Mouse (Mus musculus) lung, embryonic 14.5 days (tissue): Measurements from ENCODE around the gene Nat8f2. TPM values are rescaled to one million over a fixed set of nuclear protein-coding genes. Genes with fewer than 3 reads are reported as not detected.
"Not testable (repeated sequence)": the region's sequence is repeated elsewhere in the genome, so short reads cannot be mapped to it uniquely, and the experiment has no call there.

ENCODE experiments used
- ATAC-seq: fragments of 200-750 bp; cut with Nextera tagmentation; 2 replicates; pipeline ENCODE4 v1.8.0; 2017; ENCODE audit warnings: mild to moderate bottlenecking, moderate TSS enrichment, moderate library complexity; ENCODE audit not compliant: insufficient read depth
- DNase-seq: peaks from one replicate; pipeline ENCODE4 v3.0.0-alpha.2; 2015
- H3K27ac ChIP-seq: fragments of 300-500 bp; sonication (generic); 2 replicates; pipeline ENCODE4 v1.5.1; 2014; ENCODE audit warnings: low read depth, mild to moderate bottlenecking, moderate library complexity
- H3K27me3 ChIP-seq: fragments of 300-500 bp; sonication (generic); 2 replicates; pipeline ENCODE4 v1.6.1; 2014; ENCODE audit warnings: low read length, control low read depth; ENCODE audit not compliant: insufficient read depth
- H3K36me3 ChIP-seq: fragments of 300-500 bp; sonication (generic); 2 replicates; pipeline ENCODE4 v1.6.1; 2014; ENCODE audit warnings: control low read depth; ENCODE audit not compliant: insufficient read depth
- H3K4me1 ChIP-seq: fragments of 300-500 bp; sonication (generic); 2 replicates; pipeline ENCODE4 v1.6.1; 2014; ENCODE audit warnings: antibody characterized with exemption, control low read depth; ENCODE audit not compliant: insufficient read depth
- H3K4me2 ChIP-seq: fragments of 300-500 bp; sonication (generic); 2 replicates; pipeline ENCODE4 v1.6.1; 2014; ENCODE audit warnings: mild to moderate bottlenecking
- H3K4me3 ChIP-seq: fragments of 300-500 bp; sonication (generic); 2 replicates; pipeline ENCODE4 v1.5.1; 2014; ENCODE audit warnings: low read depth, low read length
- H3K9ac ChIP-seq: fragments of 300-500 bp; sonication (generic); 2 replicates; pipeline ENCODE4 v1.6.1; 2014
- H3K9me3 ChIP-seq: fragments of 300-500 bp; sonication (generic); 2 replicates; pipeline ENCODE4 v1.6.1; 2016; ENCODE audit warnings: low read depth, low read length, control low read depth
- CTCF ChIP-seq: IDR thresholded peaks from 2 replicates; pipeline ENCODE4 v1.5.1; 2016; ENCODE audit warnings: antibody characterized with exemption, low read depth
- WGBS: fragments of 180-500 bp; shearing (Covaris S2); extraction: QIAGEN DNeasy Blood & Tissue Kit; methylation state at CpG from one replicate; pipeline ENCODE4 v1.1.7; 2014; 5-methylcytosine and 5-hydroxymethylcytosine counted together
- polyA plus RNA-seq: library from polyadenylated mRNA; unstranded; fragments of >200 nt; fragmentation: Nextera tagmentation; extraction: Ambion mirVana; gene quantifications from 2 replicates; pipeline ENCODE4 v1.2.1, GENCODE M21; 2014

The Nat8f2 gene
- polyA plus RNA-seq, 1 experiment from 2014 or later: not detected

GRCm38 (mm10) chr6:85908341-85908740 lies 39.4 kb upstream of the Nat8f2 start:
- 59% methylated on average over 3 of the region's 3 CpGs for WGBS
- no peak for ATAC-seq
- no peak overlapping the region for H3K9ac ChIP-seq
- no peak overlapping the region for H3K4me2 ChIP-seq
- DNase-seq: no peak
- no peaks in the 10 kb centered on the region for H3K9me3 ChIP-seq
- H3K27me3 ChIP-seq: no peaks in the 10 kb centered on the region
- no peaks in the 10 kb centered on the region for H3K36me3 ChIP-seq
- H3K4me3 ChIP-seq: no peak overlapping the region
- H3K27ac ChIP-seq: no peak overlapping the region
- H3K4me1 ChIP-seq: no peaks in the 10 kb centered on the region
- no peak for TF ChIP-seq CTCF

GRCm38 (mm10) chr6:85906911-85907351 lies 38.0 kb upstream of the Nat8f2 start:
- H3K4me1 ChIP-seq, H3K9ac ChIP-seq, H3K9me3 ChIP-seq, H3K36me3 ChIP-seq, H3K27ac ChIP-seq, DNase-seq, H3K27me3 ChIP-seq, H3K4me3 ChIP-seq, H3K4me2 ChIP-seq, ATAC-seq: not testable (repeated sequence)
- WGBS: 65% methylated on average over 2 of the region's 2 CpGs

DNA sequence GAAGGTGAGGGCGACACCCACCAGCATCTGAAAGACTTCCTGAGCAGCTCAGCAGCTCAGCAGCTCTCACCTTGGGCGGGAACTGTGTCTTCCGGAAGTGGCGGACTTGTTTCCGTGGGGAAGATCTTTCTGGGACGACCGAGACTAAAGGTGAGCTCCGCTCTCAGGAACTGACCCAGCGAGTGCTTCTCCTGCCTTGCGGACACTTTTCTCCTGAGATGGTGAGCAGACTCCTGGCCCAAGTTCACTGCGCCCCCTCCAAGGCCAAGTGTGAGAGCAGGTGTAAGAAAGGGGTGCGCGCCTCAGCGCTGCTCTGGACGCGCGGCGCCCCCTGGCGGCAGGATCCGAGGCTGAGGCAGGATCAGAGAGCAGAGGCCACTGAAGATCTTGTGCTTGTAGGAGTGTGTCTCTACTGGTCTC lies 35.7 kb upstream of the Nat8f2 start, which contains the start of gene Nat8f4:
TSS of gene Nat8f4 (minus strand) at position 243 of the 420 bp plus-strand sequence.
- WGBS: 17% methylated on average over 20 of the region's 20 CpGs
- DNase-seq (peak; percentile 23), ATAC-seq (peak; percentile 58)
- not testable (repeated sequence) for H3K36me3 ChIP-seq, H3K4me1 ChIP-seq, H3K27ac ChIP-seq, H3K9ac ChIP-seq, H3K27me3 ChIP-seq, H3K9me3 ChIP-seq
- Histone ChIP-seq H3K4me3 (peak within 1 kb of the TSS; percentile 24), H3K4me2 (peak within 1 kb of the TSS; percentile 42)
- TF ChIP-seq CTCF: peak; percentile 88

DNA sequence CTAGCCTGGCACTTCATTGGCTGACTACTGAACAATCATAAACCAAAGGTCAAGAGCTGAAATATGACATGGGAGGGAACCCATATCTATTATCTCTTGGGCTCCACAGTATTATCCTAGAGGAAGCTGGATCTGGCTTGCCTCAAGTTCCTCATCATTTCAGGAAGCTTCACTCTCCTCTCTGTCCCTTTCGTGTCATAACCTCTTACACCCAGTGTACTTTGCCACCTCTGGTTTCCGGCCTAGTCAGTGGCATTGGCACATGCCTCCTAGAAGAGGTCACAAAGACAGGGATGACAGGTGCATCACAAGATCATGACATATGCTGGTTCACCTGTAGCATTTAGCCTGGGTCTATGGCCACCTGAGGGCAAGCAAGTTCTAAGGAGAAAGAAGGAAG lies 33.3 kb upstream of the Nat8f2 start:
- Histone ChIP-seq H3K27me3 (no peaks in the 10 kb centered on the region), H3K4me1 (no peaks in the 10 kb centered on the region), H3K36me3 (no peaks in the 10 kb centered on the region), H3K9ac (no peak overlapping the region), H3K27ac (no peak overlapping the region), H3K4me2 (no peak overlapping the region), H3K4me3 (no peak overlapping the region), H3K9me3 (no peaks in the 10 kb centered on the region)
- ATAC-seq (no peak), DNase-seq (no peak)
- TF ChIP-seq CTCF: no peak
- WGBS: 86% methylated on average over 2 of the region's 2 CpGs

DNA sequence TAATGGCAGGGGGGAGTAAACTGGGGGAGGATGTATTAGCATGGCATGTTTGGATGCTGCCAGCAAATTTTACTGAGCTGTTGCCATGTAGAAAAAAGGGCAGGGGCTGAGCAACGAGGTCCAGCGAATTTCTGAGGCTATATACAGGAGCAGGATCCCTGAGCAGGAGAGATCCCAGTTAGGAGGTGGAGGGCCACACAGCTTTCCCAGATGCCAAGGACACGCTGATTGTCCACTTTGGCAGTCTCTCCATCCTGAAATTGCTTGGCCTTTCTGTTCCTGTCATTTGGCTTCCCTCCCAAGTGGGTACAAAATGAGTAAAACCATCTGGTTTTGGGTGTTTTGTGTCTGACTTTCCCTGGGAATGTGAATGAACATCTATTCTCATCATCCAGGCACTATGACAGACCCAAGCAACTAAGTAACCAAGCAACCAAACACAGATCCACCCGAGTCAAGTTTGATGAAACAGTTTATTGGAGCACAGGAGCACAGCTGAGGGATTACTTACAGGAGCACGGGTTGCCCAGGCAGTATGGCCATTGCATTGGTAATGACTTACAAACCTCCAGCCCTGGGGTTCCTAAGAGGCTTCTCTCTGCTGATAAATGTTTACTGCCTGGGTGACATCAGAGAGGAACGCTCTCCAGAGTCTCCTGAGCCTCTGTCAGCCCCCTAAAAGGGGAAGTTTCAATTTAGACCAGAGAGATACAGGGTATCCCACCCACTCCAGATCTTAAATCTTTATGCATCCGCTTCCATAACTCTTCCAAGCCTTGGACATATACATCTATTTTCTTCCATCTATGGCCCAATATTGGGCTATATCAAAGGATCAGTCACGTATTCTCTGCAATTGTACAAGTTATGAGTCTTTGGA lies 29.9 kb upstream of the Nat8f2 start:
- H3K4me3 ChIP-seq, H3K4me1 ChIP-seq, H3K36me3 ChIP-seq, H3K27ac ChIP-seq, H3K9me3 ChIP-seq, H3K9ac ChIP-seq, H3K4me2 ChIP-seq, ATAC-seq, H3K27me3 ChIP-seq, DNase-seq: not testable (repeated sequence)
- 62% methylated on average over 7 of the region's 8 CpGs for WGBS

- not testable (repeated sequence) for ATAC-seq, H3K4me1 ChIP-seq, H3K4me2 ChIP-seq, H3K36me3 ChIP-seq, H3K27ac ChIP-seq, H3K27me3 ChIP-seq, H3K4me3 ChIP-seq, H3K9me3 ChIP-seq, DNase-seq, H3K9ac ChIP-seq
- 71% methylated on average over 25 of the region's 25 CpGs for WGBS
- TF ChIP-seq CTCF: peak; percentile 67
These were observed 26.2 kb upstream of the Nat8f2 start for GRCm38 (mm10) chr6:85895061-85895648.

DNA sequence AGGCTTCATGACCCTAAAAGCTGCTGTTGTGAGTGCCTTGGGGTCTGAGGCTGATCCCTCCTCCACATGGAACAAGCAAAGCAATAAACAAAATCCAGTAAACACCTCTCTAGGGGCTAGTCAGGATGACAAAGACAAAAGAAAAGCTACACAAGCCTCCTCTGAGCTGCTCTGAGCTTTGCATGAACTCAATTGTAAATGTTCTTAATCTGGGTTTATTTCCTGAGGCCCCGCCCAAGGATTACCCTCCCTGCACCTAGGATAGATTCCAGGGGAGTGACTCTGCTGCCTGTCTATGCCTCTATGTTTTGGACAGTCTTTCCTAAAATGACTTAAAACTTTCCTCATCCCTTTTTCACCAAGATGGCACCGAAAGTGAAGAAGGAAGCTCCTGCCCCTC lies 20.0 kb upstream of the Nat8f2 start:
- Histone ChIP-seq H3K4me3 (no peak overlapping the region), H3K27ac (no peak overlapping the region), H3K27me3 (no peaks in the 10 kb centered on the region), H3K36me3 (no peaks in the 10 kb centered on the region), H3K9me3 (peaks cover 10% of the 10 kb centered on the region; the same call in 1 of the 2 replicates), H3K4me2 (no peak overlapping the region), H3K4me1 (no peaks in the 10 kb centered on the region), H3K9ac (no peak overlapping the region)
- no peak for TF ChIP-seq CTCF
- ATAC-seq: no peak
- no peak for DNase-seq
- WGBS: 91% methylated on average over 2 of the region's 2 CpGs
